Mouse (Mus musculus) brain, adult 2 months (tissue): ENCODE data around the gene Slc2a1.

Experiments
- DNase-seq: peaks from one replicate; pipeline ENCODE4 v3.0.0; 2011; ENCODE audit warnings: low read depth, low spot score

Gene Slc2a1

GRCm38 (mm10) chr4:119098216-119099210 lies 10.0 kb upstream of the Slc2a1 start:
- peak; percentile 79 for DNase-seq

GRCm38 (mm10) chr4:119101392-119101791 lies 7.1 kb upstream of the Slc2a1 start:
- DNase-seq = no peak

GRCm38 (mm10) chr4:119102350-119103126 lies 6.0 kb upstream of the Slc2a1 start:
- DNase-seq = peak; percentile 83

GRCm38 (mm10) chr4:119104847-119105246 lies 3.7 kb upstream of the Slc2a1 start:
- DNase-seq = no peak

GRCm38 (mm10) chr4:119105704-119106103 lies 2.8 kb upstream of the Slc2a1 start:
- peak; percentile 81 for DNase-seq

- DNase-seq = no peak
These were observed 644 bp upstream of the Slc2a1 start for GRCm38 (mm10) chr4:119107867-119108266.

GRCm38 (mm10) chr4:119109640-119110039 lies 1.1 kb downstream of the Slc2a1 start:
- DNase-seq = no peak

GRCm38 (mm10) chr4:119110512-119110911 lies 2.0 kb downstream of the Slc2a1 start:
- no peak for DNase-seq

- DNase-seq = no peak
These were observed 2.9 kb downstream of the Slc2a1 start for GRCm38 (mm10) chr4:119111410-119111809.

- peak; percentile 66 for DNase-seq
These were observed 3.9 kb downstream of the Slc2a1 start for GRCm38 (mm10) chr4:119112256-119112885.

GRCm38 (mm10) chr4:119115611-119116070 lies 7.1 kb downstream of the Slc2a1 start:
- DNase-seq = no peak

- no peak for DNase-seq
These were observed 7.8 kb downstream of the Slc2a1 start for GRCm38 (mm10) chr4:119116336-119116735.

GRCm38 (mm10) chr4:119117571-119117970 lies 9.1 kb downstream of the Slc2a1 start:
- no peak for DNase-seq

GRCm38 (mm10) chr4:119118659-119119077 lies 10.2 kb downstream of the Slc2a1 start:
- peak; percentile 24 for DNase-seq

GRCm38 (mm10) chr4:119119354-119119753 lies 10.8 kb downstream of the Slc2a1 start:
- DNase-seq = no peak

- DNase-seq = no peak
These were observed 11.6 kb downstream of the Slc2a1 start for GRCm38 (mm10) chr4:119120095-119120494.

- peak; percentile 84 for DNase-seq
These were observed 12.7 kb downstream of the Slc2a1 start for GRCm38 (mm10) chr4:119121249-119121648.

- DNase-seq = no peak
These were observed 16.3 kb downstream of the Slc2a1 start for GRCm38 (mm10) chr4:119124771-119125273.

- DNase-seq = peak; percentile 29
These were observed 17.2 kb downstream of the Slc2a1 start for GRCm38 (mm10) chr4:119125577-119126270.

- DNase-seq = no peak
These were observed 18.7 kb downstream of the Slc2a1 start for GRCm38 (mm10) chr4:119127229-119127628.

- no peak for DNase-seq
These were observed 20.0 kb downstream of the Slc2a1 start for GRCm38 (mm10) chr4:119128547-119128946.
